14 mouse cellular contexts compared by ENCODE assay signal in genomic region chr5:118472291-118472690, GRCm38 (mm10).
"Had no signal": no experiment of that assay in that cellular context is flagged by ENCODE, and none has a peak within 500 bp of the region (broad histone marks: within the 10 kb centered on the region; RNA-seq: fewer than 3 reads in every experiment).

No protein-coding gene starts in this region.

- H3K4me3 ChIP-seq: lung, embryonic 15.5 days; megakaryocyte, embryonic 14.5 days; midbrain, embryonic 13.5 days; midbrain, embryonic 15.5 days; neural tube, embryonic 12.5 days; stomach, embryonic 15.5 days had no signal

- H3K36me3 ChIP-seq: lung, embryonic 15.5 days; midbrain, embryonic 13.5 days; midbrain, embryonic 15.5 days; neural tube, embryonic 12.5 days; stomach, embryonic 15.5 days had no signal

- H3K9ac ChIP-seq: liver, postnatal 0 days; lung, embryonic 15.5 days; midbrain, embryonic 13.5 days; midbrain, embryonic 15.5 days; neural tube, embryonic 12.5 days; stomach, embryonic 15.5 days had no signal

- DNase-seq: liver, postnatal 0 days; lung, adult 2 months; lung, postnatal 14 days; right cerebral cortex, postnatal 14 days; thymus, adult 2 months; thymus, postnatal 25 days had no signal

- H3K4me1 ChIP-seq: midbrain, embryonic 15.5 days had no signal

- H3K9me3 ChIP-seq: lung, embryonic 15.5 days; megakaryocyte, embryonic 14.5 days; midbrain, embryonic 13.5 days; midbrain, embryonic 15.5 days; neural tube, embryonic 12.5 days; stomach, embryonic 15.5 days had no signal

- H3K27ac ChIP-seq: lung, embryonic 15.5 days; macrophage; midbrain, embryonic 15.5 days; neural tube, embryonic 12.5 days; stomach, embryonic 15.5 days; stomach, postnatal 0 days had no signal
